Mouse (Mus musculus) thymus, postnatal 36 days (tissue): ENCODE results near the gene Frmpd3.
A peak's percentile ranks its signal among the peaks of the same experiment; 100 is the strongest.
"Not testable (repeated sequence)": the region's sequence is repeated elsewhere in the genome, so short reads cannot be mapped to it uniquely, and the experiment has no call there.

ENCODE experiments used
- DNase-seq, 2 experiments: peaks; one replicate each; pipeline ENCODE4 v3.0.0; 2022; ENCODE audit warnings: mixed read lengths in 2 of 2

Gene Frmpd3

GRCm38 (mm10) chrX:140341656-140342392 lies at the start of gene Frmpd3:
TSS of gene Frmpd3 (plus strand) at chrX:140342263.
- no peak for DNase-seq

- DNase-seq, result no peak
These were observed 38.3 kb upstream of the Frmpd3 start for GRCm38 (mm10) chrX:140303731-140304130.

- DNase-seq, result no peak
These were observed 36.4 kb upstream of the Frmpd3 start for GRCm38 (mm10) chrX:140305652-140306051.

GRCm38 (mm10) chrX:140317931-140318330 lies 24.1 kb upstream of the Frmpd3 start:
- no peak for DNase-seq

- DNase-seq, result no peak
These were observed 22.9 kb upstream of the Frmpd3 start for GRCm38 (mm10) chrX:140319131-140319530.

GRCm38 (mm10) chrX:140320671-140321070 lies 21.4 kb upstream of the Frmpd3 start:
- not testable (repeated sequence) for DNase-seq

GRCm38 (mm10) chrX:140342393-140343163 lies 515 bp downstream of the Frmpd3 start:
- no peak for DNase-seq

DNA sequence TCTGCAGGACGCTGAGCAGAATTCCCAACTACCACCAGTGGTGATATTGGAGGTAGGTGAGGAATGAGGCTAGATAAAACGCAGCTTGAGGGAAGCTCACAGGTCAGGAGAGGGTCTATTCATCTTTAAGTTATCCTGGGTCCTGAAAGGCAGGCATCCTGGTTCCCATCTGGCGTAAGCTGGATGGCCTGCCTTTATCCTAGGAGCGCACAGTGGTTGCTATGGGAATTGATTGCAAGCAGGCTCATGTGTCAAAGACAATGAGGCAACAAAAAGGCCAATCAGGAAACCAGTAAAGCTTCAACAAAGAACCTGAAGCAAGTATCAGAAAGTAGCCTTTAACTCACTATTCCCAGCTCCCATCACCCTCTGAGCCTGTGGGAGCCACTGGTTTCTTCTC lies 33.6 kb downstream of the Frmpd3 start:
- DNase-seq, result no peak

GRCm38 (mm10) chrX:140399986-140400385 lies 57.9 kb downstream of the Frmpd3 start:
- DNase-seq, result no peak

DNA sequence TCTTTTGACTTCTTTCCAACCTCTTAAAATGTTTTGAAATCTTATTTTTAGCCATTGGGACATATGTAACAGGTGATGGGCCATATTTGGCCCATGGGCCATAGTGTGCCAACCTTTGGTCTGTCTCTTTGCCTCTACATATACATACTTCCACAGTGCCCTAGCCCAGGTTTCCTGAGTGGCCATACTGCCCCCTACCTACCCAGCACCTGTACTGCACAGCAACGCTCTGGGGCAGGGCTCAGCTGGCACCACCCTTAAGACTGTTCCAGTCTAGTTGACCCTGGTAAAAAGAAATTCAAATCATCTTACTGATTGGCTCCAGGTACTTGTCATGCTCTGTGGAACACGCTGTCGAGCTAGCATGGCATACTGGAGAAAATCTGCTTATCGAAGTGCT lies 60.8 kb downstream of the Frmpd3 start:
- DNase-seq, result no peak

GRCm38 (mm10) chrX:140406079-140406478 lies 64.0 kb downstream of the Frmpd3 start:
- DNase-seq, result no peak

- DNase-seq, result no peak
These were observed 64.4 kb downstream of the Frmpd3 start for GRCm38 (mm10) chrX:140406501-140406900.

DNA sequence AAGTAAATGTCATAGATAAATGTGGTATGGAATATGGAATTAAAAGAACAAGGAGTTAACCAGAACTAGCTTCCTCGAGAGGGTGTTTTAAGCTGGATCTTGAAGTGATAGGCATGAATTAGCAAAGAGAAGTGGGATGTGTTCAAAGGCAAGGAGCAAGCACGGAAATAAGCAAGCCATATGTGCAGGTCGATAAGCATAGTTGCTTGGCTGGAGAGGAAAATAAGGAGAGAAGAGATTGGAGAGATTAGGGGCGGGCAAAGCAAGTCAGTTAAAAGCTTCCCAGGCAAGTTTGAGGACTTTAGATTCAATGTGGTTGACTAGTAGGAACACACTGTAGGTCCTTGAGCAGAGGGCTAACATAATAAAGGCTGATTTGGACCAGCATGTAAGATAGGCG lies 65.5 kb downstream of the Frmpd3 start:
- no peak for DNase-seq

- DNase-seq, result no peak
These were observed 76.4 kb downstream of the Frmpd3 start for GRCm38 (mm10) chrX:140418467-140418866.

- DNase-seq, result no peak
These were observed 85.1 kb downstream of the Frmpd3 start for GRCm38 (mm10) chrX:140427124-140427523.

- peak; percentile 22 to 27 for DNase-seq
These were observed 86.2 kb downstream of the Frmpd3 start for GRCm38 (mm10) chrX:140428252-140428651.

DNA sequence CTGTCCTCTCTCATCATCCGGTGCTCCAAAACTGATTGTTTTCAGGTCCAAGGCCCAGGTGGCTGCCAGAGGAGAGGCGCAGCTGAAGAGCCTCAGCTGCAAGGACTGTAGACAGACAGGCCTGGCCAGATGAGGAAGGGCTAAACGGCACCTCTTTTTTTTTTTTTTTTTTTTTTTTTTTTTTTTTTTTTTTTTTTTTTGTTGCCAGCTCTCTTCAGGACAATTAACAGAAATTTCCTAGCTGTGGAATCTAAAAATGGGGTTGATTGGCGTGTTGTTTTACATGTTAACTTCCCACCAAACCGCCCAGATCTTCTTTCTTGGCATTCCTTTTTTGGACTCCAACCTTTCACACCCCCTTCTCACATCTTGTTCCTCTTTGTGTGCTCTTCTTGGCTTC lies 87.9 kb downstream of the Frmpd3 start:
- DNase-seq, result no peak

DNA sequence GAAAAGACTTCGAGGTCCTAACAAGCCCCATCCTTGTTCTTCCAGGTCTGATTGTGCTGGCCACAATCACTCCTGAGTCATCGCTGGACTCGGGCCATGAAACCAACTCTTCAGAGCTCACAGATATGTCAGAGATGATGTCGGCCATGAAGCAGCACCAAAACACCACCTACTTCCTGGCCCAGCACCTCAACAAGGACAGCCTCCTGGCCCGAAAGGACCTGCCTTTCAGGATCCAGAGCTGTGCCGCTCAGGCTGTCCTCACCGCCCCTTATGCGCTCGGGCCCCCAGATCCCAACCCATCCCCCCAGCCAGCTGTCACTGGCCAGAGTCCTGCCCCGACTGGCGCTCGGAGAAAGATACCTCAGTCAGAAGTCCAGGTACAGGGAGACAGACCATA lies 88.4 kb downstream of the Frmpd3 start:
- DNase-seq, result no peak

DNA sequence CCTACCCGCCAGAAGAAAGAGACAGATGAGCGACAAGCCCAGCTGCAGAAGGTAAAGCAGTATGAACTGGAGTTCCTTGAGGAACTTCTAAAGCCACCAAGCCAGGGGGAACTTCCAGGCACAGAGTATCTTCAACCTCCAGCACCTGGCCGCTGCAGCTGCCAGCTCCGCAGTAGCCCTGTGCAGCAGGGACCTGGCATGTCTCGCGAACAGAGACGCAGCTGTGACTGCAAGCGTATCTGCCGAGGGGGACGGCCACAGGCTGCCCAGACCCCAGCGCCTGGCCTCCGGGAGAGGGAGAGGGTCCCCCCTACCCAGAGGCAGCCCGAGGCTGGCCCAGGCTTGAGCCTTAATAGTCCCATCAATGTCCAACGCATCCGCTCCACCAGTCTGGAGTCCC lies 89.9 kb downstream of the Frmpd3 start:
- no peak for DNase-seq

GRCm38 (mm10) chrX:140432786-140433185 lies 90.7 kb downstream of the Frmpd3 start:
- DNase-seq, result no peak

DNA sequence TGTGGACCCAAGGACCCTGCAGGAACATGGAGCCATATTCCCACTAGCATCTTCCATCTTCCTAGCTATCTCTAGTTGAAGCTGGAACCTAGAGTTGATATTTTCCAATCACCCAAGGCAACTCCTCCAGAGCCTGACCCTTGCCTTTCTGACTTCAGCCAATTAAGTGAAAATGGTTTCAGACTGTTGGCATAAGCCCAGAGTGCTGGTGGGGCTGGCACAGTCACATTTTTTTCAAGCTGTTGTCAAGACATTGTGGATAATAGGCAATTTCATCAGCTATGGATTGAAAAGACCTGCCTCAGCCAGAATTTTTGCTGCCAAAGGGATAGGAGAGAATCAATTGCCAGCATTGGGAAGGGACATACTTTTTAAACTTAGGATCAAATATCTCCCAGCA lies 95.8 kb downstream of the Frmpd3 start:
- no peak for DNase-seq

DNA sequence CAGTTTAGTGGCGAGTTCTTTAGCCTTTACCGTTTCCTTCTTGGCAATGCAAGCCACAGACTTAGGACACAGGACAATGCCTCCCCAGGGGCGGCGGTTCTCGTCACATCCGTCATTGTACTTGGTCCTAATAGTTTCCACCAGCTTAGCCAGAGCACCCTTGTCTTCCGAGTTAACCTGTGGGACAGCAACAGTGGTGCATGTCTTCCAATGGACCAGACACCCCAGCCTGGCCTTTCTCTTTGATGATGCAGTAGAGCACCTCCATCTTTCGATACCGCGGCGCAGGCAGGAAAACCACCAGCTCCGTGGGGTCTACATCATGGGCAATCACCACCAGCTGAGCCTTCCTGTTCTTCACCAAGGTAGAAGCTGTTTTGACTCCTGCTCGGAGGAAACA lies 103.5 kb downstream of the Frmpd3 start:
- no peak for DNase-seq

DNA sequence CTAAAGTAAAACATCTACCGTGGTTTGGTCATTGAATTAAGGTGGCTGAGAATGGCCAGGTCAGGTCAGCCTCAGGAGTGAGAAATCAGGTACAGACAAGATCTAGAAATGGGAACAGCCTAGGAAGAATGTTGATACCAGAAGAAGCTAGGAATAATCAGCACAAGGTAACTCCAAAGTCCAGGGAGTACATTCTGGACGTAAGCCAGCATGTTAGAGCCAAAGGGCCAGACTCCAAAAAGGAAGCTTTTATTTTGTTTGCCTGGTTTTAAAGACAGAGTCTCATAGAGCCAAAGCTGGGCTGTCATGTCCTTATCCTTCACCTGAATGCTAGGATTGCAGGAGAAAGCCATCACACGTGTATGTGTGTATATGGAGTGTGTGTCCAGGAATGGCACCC lies 108.0 kb downstream of the Frmpd3 start:
- no peak for DNase-seq

DNA sequence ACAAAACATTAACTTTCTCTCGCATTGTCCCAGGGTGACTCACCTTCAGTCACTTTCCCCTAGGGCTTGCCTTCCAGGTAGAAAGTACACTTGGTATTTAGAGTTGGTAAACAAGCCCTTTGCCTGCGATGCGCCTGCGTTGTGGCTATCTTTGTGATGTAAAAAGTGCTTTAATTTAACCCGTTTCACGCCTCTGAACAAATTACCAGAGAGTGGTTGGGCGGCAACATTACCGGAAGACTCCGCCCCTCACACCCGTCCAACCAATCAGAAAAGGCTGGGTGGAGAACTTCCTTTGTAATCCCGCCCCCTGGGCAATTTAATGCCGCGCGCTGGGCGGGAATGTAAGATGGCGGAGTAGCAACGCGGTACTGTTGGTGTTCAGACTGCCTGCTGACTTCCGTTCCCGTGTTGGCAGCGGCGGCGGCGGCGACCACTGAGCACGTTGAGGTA lies 114.2 kb downstream of the Frmpd3 start, which contains the start of gene Prps1:
TSS of gene Prps1 (plus strand) at position 335 of the 453 bp plus-strand sequence.
- DNase-seq, result peak; percentile 87
